Mouse (Mus musculus): ENCODE data around the gene Dab2.

GRCm38 (mm10) chr15:6359859-6360258 lies 60.3 kb downstream of the Dab2 start:
- TF ChIP-seq POLR2A (IDR thresholded peaks at IDR 0.05; ENCODE audit: insufficient read depth, low read length) (no peak), CTCF (IDR thresholded peaks at IDR 0.05; ENCODE audit: low read depth, low read length) (no peak), EP300 (IDR thresholded peaks at IDR 0.05; ENCODE audit: insufficient read depth, low read depth, low read length) (no peak)

Measured in ES-Bruce4 (cell line).